Mouse (Mus musculus): ENCODE measurements around the gene Tbrg1.

Tbrg1 gene

GRCm38 (mm10) chr9:37656931-37657481 is at the start of gene Tbrg1:
Gene Tbrg1, minus strand, starts transcription at chr9:37657312.
- DNase-seq (ENCODE audit: low read depth, low spot score), result peak; percentile 99

GRCm38 (mm10) chr9:37689970-37690686 is 33.0 kb upstream of the Tbrg1 start:
- peak; percentile 64 for DNase-seq (ENCODE audit: low read depth, low spot score)

- DNase-seq (ENCODE audit: low read depth, low spot score), result peak; percentile 56
Measured at GRCm38 (mm10) chr9:37687941-37688303, 30.8 kb upstream of the Tbrg1 start.

GRCm38 (mm10) chr9:37687288-37687940 is 30.3 kb upstream of the Tbrg1 start:
- no peak for DNase-seq (ENCODE audit: low read depth, low spot score)

- DNase-seq (ENCODE audit: low read depth, low spot score), result no peak
Measured at GRCm38 (mm10) chr9:37681123-37681522, 24.0 kb upstream of the Tbrg1 start.

GRCm38 (mm10) chr9:37675287-37675686 is 18.2 kb upstream of the Tbrg1 start:
- DNase-seq (ENCODE audit: low read depth, low spot score), result no peak

- DNase-seq (ENCODE audit: low read depth, low spot score), result no peak
Measured at GRCm38 (mm10) chr9:37670261-37670660, 13.1 kb upstream of the Tbrg1 start.

GRCm38 (mm10) chr9:37669678-37670077 is 12.6 kb upstream of the Tbrg1 start:
- no peak for DNase-seq (ENCODE audit: low read depth, low spot score)

- DNase-seq (ENCODE audit: low read depth, low spot score), result no peak
Measured at GRCm38 (mm10) chr9:37669115-37669514, 12.0 kb upstream of the Tbrg1 start, which contains the start of gene Panx3. Gene Panx3, minus strand, starts transcription at chr9:37669235.

- DNase-seq (ENCODE audit: low read depth, low spot score), result no peak
Measured at GRCm38 (mm10) chr9:37666045-37666444, 8.9 kb upstream of the Tbrg1 start.

GRCm38 (mm10) chr9:37664604-37665003 is 7.5 kb upstream of the Tbrg1 start:
- DNase-seq (ENCODE audit: low read depth, low spot score), result no peak

GRCm38 (mm10) chr9:37663210-37663609 is 6.1 kb upstream of the Tbrg1 start:
- DNase-seq (ENCODE audit: low read depth, low spot score), result no peak

GRCm38 (mm10) chr9:37659413-37659812 is 2.3 kb upstream of the Tbrg1 start:
- no peak for DNase-seq (ENCODE audit: low read depth, low spot score)

- no peak for DNase-seq (ENCODE audit: low read depth, low spot score)
Measured at GRCm38 (mm10) chr9:37656439-37656881, 652 bp downstream of the Tbrg1 start.

GRCm38 (mm10) chr9:37655961-37656360 is 1.2 kb downstream of the Tbrg1 start:
- DNase-seq (ENCODE audit: low read depth, low spot score), result no peak

- no peak for DNase-seq (ENCODE audit: low read depth, low spot score)
Measured at GRCm38 (mm10) chr9:37653836-37654235, 3.3 kb downstream of the Tbrg1 start.

GRCm38 (mm10) chr9:37650639-37651038 is 6.5 kb downstream of the Tbrg1 start:
- no peak for DNase-seq (ENCODE audit: low read depth, low spot score)

- no peak for DNase-seq (ENCODE audit: low read depth, low spot score)
Measured at GRCm38 (mm10) chr9:37646246-37646645, 10.9 kb downstream of the Tbrg1 start.

- no peak for DNase-seq (ENCODE audit: low read depth, low spot score)
Measured at GRCm38 (mm10) chr9:37638721-37639120, 18.4 kb downstream of the Tbrg1 start.

GRCm38 (mm10) chr9:37636800-37637542 is 20.1 kb downstream of the Tbrg1 start:
- no peak for DNase-seq (ENCODE audit: low read depth, low spot score)

GRCm38 (mm10) chr9:37636335-37636734 is 20.8 kb downstream of the Tbrg1 start:
- DNase-seq (ENCODE audit: low read depth, low spot score), result peak; percentile 75

GRCm38 (mm10) chr9:37634269-37634668 is 22.8 kb downstream of the Tbrg1 start:
- no peak for DNase-seq (ENCODE audit: low read depth, low spot score)
